Mouse (Mus musculus) brain, embryonic 18.5 days (tissue): Measurements from ENCODE around the gene Mbd3.

Experiments used
- DNase-seq: peaks from one replicate; pipeline ENCODE4 v3.0.0-alpha.2; 2012; ENCODE audit warnings: low read depth, low spot score

The Mbd3 gene

DNA sequence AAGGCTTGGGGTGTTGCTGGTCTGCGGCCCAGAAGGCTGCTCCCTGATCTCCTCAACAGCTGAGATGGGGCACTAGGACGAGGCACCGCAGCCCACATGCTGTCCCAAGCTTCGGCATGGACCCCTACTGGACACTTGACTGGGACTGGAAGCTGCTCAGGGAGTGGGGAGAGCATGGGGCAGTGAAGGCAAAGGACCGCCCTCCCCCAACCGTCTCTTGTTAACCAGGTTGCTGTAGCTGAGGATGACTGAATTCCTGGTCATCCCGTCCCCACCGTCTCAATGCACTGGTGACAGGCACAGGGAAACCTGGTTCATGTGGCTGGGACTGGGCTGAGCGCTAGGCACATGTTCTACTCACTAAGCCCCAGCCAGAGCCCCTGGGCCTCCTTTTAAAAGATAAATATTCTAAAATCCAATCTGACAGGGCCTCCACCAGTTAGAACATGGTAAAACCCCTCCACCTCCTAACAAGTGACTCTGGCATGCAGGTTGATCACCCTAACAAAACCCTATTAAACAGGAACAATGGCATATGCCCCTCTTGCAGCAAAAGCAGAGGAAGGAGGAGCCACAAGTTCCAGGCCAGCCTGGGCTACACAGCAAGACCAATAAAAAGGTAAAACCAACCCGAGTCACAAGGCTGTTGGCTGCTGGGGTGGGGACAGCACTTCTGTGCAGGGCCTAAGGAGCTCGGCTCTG, 2.4 kb downstream of the Mbd3 start:
- no peak for DNase-seq

- DNase-seq = no peak
Observed at GRCm38 (mm10) chr10:80395025-80395627, 4.2 kb downstream of the Mbd3 start.

GRCm38 (mm10) chr10:80392687-80393086, 6.7 kb downstream of the Mbd3 start:
- DNase-seq = no peak

DNA sequence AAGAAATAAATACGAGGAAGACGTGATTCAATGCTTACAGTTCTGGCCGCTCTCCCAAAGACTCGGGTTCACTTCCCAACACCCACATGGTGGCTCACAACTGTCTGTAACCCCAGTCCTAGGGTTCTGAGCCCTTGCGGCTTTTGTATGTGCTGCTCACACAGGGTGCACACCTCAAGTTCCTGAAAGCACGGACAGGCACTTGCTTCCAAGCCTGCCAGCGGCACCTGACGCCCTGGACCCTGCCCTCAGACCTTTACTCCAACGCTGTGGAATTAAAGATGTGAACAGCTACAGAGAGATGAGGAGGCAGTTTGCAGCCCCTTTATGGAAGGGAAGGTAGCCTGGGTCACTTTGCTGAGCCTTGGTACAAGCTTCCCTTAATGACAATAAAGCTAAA, 8.7 kb downstream of the Mbd3 start:
- DNase-seq = no peak

- DNase-seq = no peak
Observed at GRCm38 (mm10) chr10:80389185-80389708, 10.1 kb downstream of the Mbd3 start.

DNA sequence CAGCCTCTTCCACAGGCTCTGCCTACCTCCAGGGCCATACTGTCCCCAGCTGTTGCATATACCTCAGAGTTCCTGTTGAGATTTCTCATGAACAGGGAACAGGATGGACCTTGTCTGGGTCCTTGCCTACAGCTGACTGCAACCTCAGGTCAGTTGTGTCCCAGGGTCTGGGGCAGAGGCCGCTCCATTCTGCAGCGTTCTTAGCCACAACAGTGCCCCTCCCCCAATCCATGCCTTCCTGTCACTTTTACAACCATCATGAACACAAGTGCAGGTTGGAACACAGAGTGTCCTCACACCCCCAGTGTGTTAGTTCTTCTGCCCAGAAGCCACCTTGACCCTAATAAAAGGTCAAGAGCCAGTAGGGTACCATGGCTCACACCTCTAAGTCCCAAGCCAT, 10.6 kb downstream of the Mbd3 start:
- DNase-seq = no peak

- no peak for DNase-seq
Observed at GRCm38 (mm10) chr10:80387522-80387959, 11.8 kb downstream of the Mbd3 start, which contains the start of gene Mex3d. Gene Mex3d, minus strand, starts transcription at chr10:80387659.

- no peak for DNase-seq
Observed at GRCm38 (mm10) chr10:80386735-80387471, 12.4 kb downstream of the Mbd3 start.

GRCm38 (mm10) chr10:80385811-80386734, 13.3 kb downstream of the Mbd3 start:
- DNase-seq = no peak

GRCm38 (mm10) chr10:80385310-80385709, 14.0 kb downstream of the Mbd3 start:
- DNase-seq = no peak

- DNase-seq = no peak
Observed at GRCm38 (mm10) chr10:80384709-80385108, 14.6 kb downstream of the Mbd3 start.

GRCm38 (mm10) chr10:80384115-80384639, 15.2 kb downstream of the Mbd3 start:
- no peak for DNase-seq

DNA sequence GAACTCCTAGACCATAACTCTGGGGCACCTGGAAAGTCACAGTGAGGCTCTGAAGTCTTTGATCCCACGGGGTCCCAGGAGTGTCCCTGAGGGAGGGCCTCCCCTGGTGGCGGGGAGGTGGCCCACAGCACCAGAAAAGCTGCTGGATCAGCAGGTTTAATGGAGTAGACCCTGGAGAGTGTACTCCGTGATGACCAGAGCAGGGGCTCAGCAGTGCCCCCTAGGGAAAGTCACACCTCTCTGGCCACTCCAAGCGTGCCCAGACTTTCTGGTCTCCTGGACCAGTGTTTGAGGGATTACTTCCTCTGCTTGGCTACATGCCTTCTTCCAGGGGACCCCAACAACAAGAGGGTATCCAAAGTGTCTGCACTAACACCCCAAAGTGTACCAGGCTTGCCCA, 15.9 kb downstream of the Mbd3 start:
- DNase-seq = no peak

DNA sequence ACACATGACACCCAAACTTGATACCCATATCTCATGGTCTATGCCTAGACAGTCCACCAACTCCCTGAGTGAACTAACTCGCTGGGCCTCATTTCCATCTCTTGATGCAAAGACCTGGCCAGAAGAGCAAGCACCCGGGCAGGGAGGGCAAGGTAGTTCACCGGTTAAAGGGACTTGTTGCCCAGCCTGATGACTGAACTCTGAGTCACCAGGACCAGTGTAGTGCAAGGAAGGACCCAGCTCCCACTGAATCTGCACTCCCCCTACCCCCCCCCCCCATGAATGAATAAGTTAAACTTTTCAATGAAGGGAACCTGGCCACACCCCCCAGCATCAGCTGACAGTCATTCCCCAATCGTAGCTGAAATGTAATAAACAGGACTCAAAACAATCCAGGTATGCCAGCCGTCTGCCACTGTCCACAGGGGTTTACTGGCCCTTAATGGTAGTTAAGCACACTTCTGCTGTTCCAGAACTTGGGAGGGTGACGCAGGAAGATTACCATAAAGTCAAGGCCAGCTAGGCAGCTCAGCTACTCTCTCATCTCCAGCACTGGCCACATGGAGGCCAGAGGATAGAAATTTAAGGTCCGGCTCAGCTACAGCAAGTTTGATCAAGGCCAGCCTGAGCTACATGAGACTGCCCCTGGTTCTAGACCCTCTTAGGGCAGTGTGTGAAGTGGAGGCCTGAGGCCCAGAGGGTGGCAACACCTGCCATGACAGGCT, 16.5 kb downstream of the Mbd3 start:
- DNase-seq = no peak

GRCm38 (mm10) chr10:80377716-80378115, 21.6 kb downstream of the Mbd3 start:
- no peak for DNase-seq

- no peak for DNase-seq
Observed at GRCm38 (mm10) chr10:80376160-80376559, 23.2 kb downstream of the Mbd3 start.

DNA sequence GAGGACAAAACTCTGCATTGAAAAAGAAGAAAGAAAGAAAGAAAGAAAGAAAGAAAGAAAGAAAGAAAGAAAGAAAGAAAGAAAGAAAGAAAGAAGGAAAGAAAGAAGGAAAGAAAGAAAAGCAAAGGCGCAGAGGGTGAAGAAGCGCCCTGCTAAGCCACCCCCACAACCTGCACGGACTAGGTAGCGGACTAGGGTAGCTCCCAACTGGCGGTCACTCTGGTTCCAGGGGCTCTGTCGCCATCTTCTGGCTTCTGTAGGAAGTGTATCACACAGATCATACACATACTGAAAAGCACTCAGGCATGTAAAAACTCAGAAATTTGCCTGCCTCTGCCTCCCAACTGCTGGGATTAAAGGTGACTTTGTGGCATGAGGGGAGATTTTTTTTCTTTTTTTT, 25.3 kb downstream of the Mbd3 start:
- DNase-seq = no peak

GRCm38 (mm10) chr10:80372706-80373105, 26.6 kb downstream of the Mbd3 start:
- no peak for DNase-seq

DNA sequence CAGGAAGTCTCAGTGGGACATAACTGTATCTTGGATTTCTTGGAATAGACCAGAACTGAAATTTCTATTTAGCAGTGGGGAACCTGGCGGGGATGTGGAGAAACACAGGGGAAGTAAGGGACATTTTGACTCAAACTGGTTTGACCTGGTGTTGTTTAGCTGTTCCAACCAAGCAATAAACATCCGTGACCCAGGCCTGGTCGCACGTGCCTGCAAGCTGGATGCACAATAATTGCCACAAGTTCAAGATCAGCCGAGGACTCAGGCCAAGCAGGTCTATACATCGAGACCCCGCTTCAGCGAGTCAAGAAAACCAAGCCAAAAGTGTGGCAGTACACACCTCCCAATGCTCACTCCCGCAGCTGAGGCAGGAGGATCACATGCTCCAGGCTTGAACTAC, 27.4 kb downstream of the Mbd3 start:
- DNase-seq = no peak

DNA sequence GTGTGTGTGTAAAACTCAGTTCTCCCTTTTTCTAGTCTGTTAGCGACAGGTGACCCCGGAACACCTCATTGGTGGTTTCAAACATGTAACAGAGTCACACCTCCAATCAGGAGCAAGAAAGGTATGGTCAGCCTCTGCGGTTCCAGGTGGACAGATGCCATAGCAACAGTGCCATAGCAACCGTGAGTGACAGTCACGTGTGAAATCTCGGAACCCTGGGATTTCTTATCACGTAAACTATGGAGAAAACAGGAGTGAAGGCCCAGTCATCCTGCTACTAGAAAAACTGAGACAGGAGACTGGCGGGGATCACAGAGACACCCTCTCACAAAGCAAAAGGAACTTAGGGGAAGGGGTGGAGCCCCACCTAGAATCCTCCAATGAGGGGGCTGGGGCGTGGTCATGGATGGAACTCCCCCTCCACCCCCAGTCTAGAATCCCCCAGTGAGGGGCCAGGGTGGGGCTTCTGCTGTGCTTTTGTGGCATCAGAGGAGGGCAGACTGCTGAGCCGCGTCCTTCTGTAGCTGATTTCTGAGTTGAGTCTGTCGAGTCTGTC, 27.9 kb downstream of the Mbd3 start:
- DNase-seq = peak; percentile 67
